Mouse (Mus musculus): ENCODE results near the gene Pycr1.

The Pycr1 gene

DNA sequence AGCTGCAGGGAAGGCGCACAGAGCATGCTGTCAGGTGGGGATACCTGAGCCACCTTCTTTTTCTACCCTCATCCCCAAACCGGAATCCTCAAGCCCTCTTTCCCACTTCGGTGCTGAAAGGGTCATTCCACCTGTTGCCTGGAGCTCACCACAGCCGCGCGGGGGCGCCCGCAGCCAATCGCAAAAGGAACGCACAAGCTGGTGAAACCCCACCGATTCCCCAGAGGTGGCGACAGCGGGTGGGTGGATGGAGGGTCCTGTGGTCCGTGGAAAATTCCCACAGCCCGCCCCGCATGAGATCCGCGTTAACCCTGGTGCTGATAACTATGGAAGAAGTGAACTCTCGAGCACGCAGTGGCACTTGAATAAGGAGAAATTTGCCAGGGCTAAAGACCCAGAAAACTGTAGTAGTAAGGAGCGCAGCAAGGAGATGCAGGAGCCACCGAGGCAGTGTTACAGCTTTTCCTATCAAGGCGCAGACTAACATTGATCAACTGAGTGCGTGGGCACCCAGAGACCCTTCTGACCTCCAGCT lies 15.4 kb upstream of the Pycr1 start:
- DNase-seq (ENCODE audit: low read depth in 2 of 2, low spot score in 2 of 2), result peak; percentile 68 to 75

DNA sequence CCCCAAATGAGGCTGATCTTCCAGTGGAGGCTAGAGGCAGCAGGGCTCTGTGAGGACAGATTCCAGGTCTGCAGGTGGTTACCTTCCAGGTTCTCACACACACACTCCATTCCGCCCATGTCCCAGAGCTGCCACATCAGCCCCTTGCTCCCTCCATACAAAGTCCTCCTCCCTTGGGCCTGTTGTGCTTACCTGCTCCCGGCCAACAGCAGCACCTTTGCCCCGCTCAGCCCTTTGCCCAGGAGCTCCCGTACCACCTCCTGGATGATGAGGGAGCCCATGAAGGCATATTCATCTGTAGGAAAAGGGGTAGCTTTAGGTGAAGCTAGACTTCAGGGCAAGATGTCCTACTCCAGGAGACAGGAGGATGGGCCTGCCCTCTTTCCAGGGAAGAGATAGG lies 13.7 kb upstream of the Pycr1 start:
- DNase-seq (ENCODE audit: low read depth in 2 of 2, low spot score in 2 of 2), result no peak

DNA sequence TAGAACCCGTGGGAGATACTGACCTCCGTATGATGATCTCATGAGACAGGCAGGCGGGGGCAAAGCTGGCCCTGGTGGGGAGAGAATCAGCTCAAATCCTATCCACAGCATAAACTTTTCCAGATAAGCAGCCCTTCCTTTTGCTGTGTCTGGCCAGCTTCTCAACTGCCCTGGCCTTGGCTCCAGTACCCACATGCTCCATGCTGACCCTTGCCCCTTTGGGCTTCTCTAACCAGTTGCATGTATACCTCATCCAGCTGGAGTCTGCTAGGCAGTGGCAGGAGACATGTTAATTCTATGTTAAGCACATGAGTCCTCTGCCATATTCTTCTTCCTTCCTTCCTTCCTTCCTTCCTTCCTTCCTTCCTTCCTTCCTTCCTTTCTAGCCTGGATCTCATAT lies 11.2 kb upstream of the Pycr1 start:
- no peak for DNase-seq (ENCODE audit: low read depth in 2 of 2, low spot score in 2 of 2)

DNA sequence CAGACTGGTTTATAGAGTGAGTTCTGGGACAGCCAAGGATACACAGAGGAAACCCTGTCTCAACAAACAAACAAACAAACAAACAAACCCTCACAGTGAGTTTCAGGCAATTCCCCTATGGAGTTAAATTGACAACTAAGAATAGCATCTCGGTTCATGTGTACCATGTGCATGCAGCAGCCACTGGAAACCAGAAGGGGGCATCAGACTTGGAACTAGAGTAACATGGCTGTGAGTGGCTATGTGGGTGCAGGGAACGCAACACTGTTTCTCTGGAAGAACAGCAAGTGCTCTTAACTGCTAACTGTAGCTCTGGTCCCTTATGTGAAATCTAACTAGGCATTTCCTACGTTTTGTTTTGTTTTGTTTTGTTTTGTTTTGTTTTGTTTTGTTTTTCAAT lies 8.3 kb upstream of the Pycr1 start:
- DNase-seq (ENCODE audit: low read depth in 2 of 2, low spot score in 2 of 2), result no peak

DNA sequence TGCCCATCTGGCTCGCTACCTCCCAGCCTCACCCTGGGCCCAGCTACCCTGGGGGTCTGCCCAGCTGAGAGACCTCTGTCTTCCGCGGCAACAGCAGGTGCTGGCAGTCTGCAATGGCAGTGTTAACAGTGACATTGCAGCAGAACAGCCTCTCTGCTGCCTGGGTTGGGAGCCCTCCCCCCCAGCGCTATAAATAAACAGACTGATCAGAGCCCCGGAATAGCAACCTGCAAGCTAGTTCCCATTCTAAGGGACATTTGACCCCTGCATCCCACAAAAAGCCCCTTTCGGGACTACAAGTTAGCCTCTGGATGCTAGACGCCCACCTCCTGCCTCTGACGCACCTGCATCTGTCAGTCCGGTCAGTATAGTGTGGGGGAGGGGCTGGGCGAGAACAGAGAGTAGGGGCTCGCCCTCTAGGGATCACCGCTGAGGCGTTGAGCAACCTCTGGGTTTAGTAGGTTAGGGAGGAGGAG lies 4.5 kb upstream of the Pycr1 start, which contains the start of gene Myadml2:
Gene Myadml2 (minus strand): TSS at position 158 of the 476 bp plus-strand sequence.
- no peak for DNase-seq (ENCODE audit: low read depth in 2 of 2, low spot score in 2 of 2)

DNA sequence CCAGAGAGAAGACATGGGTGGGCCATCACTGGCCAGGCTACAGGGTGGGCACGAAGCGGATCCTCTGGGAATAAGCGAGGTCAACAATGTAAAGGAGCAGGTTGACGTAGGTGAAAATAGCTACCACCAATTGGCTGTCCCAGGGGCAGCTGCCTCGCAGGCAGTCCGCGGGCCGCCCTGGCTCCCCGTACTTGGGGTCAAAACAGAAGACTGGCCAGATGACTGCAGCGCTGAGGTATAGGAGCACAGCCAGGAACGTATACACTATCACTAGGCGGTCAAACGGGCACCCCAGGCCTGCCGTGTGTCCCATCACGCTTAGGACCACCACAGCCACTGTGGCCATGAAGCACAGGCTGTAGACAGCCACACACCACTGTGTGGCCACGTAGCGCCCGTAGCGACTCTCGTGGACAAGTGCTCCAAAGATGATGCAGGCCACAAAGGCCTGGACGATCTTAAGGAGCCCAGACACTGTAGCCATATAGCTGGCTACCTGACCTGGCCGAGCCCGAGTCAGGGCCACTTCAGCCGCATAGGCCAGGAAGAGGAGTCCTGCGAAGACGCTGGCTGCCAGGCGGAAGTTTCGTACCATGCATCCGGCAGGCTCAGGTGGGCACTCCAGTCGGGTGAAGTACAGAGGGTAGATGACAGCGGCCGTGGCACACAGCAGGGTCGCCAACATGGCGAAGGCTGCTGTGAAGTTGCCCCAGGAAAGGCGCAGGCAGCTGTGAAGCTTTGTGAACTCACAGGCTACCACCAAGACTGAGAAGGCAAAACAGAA lies 3.7 kb upstream of the Pycr1 start:
- DNase-seq (ENCODE audit: low read depth in 2 of 2, low spot score in 2 of 2), result no peak

DNA sequence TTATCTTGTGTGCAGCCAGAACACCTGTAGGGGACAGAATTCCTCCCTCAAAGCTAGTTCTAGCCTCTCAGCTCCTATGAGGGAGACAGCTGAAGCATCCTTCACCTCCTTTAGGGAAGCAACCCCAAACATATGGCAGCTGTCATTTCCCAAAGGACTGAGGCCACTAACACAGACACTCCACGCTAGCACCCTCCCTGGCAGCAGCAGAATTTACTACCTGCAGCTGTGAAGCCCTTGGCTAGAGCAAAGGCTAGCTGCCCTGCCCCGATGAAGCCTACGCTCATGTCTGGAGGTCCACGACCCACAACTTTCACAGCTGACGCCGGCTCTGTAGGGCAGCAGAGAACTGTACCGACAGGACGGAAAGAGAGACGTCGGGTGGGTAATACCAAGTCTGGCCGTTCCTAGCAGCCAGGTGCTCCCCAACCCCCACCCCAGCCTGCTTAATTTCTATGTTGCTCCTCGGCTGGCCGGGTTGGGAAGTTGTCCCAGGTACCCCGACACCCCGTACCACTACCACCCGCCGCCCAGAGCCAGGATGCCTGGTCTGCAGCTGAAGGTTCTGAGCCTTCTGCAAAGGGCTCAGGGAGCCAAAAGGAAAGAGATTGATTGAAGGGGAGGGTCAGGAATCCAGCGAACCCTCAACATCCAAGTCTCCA lies 499 bp downstream of the Pycr1 start:
- DNase-seq (ENCODE audit: low read depth in 2 of 2, low spot score in 2 of 2), result no peak

DNA sequence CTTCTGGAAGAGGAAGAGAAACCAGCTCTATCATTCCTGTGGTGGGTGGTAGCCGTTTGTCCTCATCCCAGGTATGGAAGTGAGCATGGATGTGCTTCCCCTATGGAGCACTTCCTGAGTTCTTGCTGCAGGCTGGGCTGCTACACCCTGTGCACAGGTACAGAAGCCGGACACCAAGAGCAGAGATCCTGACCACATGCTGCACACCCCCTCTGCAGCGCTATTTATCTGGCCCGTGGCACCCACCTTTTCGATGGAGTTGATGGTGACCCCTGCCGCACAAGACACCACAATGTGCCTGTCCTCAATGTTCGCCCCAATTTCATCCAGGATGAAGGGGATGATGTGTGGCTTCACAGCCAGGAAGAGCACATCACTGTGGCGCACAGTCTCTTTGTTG lies 1.7 kb downstream of the Pycr1 start:
- DNase-seq (ENCODE audit: low read depth in 2 of 2, low spot score in 2 of 2), result no peak

DNA sequence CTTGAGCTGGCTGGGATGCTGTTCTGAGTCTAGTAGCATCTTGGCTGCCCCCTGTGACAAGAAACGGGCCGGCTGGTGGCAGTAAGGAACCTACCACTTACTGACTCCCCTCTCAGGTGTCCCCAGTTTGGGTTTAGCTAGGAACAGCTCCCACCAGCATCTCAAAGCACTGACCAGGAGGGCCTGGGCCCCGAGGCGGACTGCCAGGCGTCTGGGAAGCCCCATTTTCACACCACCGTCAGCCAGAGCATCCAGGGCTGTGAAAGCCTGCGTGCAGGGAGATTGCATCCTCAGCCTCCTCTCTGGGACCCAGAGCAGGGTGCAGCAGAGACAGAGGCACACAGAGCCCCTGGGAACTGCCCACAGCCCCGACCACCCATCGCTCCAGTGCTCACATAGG lies 2.3 kb downstream of the Pycr1 start:
- no peak for DNase-seq (ENCODE audit: low read depth in 2 of 2, low spot score in 2 of 2)

DNA sequence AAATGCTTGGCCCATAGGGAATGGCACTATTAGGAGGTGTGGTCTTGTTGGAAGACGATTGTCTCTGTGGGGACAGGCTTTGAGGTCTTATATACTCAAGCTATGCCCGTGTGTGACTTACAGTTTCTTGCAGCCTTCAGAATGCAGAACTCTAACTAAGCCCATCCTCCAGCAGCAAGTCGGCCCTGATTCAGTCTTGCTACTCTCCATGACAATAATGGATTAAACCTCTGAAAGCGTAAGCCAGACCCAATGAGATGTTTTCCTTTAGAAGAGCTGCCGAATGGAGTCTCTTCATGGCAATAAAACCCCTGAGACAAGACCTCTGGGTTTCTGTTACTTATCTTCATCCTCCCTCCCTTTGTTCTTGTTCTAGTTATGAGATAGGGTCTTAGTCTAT lies 8.8 kb downstream of the Pycr1 start:
- no peak for DNase-seq (ENCODE audit: low read depth in 2 of 2, low spot score in 2 of 2)

DNA sequence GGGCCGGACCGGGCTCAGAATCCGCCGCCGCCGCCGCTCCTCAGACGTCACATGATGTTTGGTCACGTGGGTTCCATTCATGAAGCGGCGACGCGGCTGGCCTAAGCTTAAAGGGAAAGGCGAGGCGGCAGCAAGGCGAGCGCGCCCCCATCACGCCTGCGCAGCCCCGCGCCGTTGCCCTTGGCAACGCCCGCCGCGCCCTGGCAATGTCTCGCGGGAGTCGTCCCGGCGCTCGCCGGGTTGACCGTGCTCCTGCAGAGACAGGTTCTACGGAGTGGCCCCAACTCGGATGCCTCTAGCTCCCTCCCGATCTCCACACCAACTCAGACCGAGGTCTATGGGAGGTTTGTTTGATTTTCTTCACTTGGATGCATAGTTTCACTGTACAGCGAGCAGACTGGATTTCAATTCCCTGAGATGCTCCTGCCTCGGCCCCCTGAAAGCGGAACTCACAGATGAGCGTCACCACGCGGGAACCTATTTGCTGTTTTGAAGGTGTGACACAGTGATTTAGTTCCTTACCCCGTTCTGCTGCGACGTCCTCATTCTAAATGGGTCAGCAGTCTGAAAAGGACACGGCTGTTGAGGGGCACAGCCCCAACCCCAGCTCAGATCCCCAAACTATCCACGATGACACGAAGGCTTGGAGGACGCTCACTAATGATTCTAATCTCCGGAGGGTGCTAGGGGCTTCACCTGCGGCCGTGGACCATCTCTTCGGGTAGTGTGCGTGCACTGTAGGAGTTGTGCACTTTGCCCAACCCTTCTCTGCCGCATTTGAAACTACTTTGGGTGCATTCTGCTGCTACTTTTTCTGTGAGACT lies 9.8 kb downstream of the Pycr1 start, which contains the start of gene Mafg:
Gene Mafg (minus strand): TSS at position 81 of the 824 bp plus-strand sequence.
- DNase-seq (ENCODE audit: low read depth in 2 of 2, low spot score in 2 of 2), result peak; percentile 76 to 78

DNA sequence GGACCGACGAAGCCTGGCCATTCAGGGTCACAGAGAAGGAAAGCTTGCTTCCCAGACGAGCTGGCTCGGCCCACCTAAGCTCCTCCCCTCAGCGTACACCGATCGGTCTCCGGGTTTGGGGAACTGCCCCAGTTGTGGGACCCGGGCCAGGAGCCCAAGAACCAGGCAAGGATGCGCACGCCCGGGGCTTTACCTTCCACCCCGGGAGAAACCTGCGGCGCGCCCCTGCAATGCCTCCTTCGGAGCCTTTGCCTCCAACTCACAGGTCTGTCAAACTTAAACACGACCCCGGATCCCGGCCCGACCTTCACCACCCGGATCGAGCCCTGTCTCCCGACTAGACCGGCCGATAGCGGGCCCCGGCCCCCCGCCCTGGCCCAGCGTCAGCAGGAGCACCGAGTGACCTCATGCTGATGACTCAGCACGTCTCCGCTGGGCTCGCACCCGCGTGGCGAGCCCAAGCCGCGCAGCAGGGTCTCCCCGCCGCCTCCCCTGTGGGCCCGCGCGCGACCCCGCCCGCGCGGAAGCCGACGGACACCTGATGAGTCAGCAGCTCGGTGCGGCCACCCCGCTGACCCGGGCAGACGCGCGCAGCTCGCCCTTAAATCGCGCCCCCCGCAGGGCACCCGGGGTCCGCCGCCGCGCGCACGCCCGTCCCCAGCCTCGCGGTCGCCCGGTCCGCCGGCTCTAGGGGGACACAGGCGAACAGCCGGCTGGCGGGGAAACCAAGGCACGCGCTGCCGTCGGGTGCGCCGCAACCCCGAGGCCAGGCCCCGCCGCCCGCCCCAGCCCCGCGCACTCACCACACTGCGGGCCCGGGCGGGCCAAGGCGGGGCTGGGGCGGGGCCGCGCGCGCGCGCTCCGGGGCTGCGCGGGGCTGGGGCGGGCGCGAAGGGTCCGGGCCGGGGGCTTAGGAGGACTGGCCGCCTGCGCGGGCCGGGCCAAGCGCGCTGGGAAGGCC lies 10.7 kb downstream of the Pycr1 start:
- no peak for DNase-seq (ENCODE audit: low read depth in 2 of 2, low spot score in 2 of 2)

DNA sequence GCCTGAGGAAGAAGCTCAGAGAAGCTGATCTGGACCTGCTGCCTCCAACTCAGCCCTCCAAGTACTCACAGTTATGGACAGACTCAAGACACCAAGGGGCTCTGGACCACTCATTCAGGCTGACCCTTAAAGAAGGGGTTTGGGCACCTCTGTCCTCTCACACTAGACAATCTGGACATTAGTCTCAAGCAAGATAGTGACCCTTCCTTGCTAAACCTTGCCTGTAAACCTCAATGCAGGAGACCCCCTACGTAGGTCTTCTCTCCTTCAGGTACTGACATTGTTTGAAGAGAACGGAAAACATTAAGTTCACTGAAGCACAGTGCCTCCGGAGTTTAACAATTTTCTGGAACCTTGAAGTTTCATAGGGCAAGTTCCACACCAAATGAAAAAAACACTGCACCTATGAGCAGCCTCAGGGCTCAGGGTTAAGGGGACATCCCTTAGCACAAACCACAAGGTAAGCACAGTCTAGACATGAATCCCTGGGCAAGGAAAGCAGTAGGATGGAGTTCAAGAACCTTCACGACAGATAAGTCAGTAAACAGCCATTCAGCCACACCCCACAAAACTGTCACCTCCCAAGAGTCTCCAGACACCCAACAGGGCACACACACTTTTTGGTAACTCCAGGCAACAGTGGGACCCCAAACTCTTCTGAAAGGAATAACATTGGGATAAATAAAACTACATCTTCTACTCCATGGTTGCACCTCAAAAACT lies 11.7 kb downstream of the Pycr1 start:
- no peak for DNase-seq (ENCODE audit: low read depth in 2 of 2, low spot score in 2 of 2)

DNA sequence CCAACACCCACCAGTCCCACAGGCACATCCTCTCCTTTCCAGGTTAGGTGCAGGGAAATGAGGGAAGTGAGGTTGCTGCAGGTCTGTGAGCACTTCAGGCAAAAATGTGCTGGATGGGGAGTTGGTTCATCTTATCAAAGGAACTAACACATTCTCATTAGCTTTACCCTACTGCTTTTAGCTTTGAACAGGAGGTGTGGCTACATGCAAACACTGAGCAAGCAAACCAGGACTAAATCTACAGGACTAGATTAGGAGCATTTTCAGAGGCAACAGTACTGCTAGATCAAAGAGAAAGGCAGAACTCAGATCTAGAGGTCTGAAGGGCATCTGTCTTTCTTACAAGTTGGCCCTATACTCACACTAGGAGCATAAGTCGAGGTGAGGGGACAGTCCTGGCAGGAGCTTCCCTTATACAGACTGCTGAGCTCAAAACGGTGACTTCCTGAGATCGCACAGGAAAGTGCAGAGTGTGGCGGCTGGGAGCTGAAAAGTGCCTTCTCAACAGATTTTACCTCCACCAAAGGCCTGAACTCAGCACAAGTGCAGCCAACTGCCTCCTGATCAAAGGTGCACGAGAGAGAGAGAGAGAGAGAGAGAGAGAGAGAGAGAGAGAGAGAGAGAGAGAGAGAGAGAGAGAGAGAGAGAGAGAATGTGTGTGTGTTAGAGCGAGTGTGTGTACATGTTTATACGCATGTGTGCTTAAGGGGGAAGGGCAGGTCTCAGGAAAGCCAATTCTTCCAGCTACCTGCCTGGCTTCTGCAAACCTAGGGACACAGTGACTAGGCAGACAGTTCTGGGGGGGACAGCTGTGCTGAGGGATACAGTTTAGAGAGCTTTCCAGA lies 12.5 kb downstream of the Pycr1 start:
- DNase-seq (ENCODE audit: low read depth in 2 of 2, low spot score in 2 of 2), result no peak

DNA sequence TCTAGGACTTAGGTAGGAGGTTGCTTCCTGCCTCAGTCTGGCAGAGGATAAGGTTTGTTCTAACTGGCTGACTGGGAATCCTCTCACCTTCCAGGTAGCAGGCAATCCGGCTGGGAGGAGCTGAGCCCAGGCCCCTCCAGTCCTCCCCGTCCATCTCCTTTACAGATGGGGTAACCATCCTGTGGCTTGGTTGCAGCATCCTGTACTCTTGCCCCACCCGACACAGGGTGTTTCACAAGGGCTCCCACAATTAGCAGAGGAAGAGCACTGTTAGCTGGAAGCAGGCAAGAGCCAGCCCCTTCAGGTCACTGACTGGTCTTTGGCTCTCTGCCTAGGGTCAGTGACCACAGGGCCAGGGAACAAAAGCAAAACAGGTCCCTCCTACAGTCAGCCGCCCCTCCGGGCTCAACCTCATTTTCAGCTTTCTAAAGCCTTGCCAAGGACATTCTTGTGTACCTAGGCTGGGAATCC lies 13.1 kb downstream of the Pycr1 start:
- no peak for DNase-seq (ENCODE audit: low read depth in 2 of 2, low spot score in 2 of 2)

DNA sequence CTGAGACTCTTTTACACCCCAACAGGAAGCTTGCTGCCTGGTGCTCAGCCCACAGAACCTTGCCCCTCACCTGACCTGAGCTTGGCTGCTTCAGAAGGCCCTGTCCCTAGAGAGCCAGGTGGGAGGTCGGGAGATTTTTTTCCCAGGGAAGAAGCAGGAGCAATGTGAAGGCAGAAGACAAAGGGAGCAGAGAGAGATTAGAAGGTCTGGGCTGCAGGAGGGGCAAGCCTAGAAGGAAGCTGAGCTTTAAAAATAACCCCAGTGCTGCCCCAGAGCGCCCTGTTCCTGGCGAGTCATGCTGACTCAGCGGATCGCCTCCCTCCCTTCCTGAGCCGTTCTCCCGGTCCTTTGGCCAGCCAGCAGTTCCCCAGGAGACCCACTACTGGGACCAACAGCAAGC lies 13.7 kb downstream of the Pycr1 start:
- no peak for DNase-seq (ENCODE audit: low read depth in 2 of 2, low spot score in 2 of 2)

DNA sequence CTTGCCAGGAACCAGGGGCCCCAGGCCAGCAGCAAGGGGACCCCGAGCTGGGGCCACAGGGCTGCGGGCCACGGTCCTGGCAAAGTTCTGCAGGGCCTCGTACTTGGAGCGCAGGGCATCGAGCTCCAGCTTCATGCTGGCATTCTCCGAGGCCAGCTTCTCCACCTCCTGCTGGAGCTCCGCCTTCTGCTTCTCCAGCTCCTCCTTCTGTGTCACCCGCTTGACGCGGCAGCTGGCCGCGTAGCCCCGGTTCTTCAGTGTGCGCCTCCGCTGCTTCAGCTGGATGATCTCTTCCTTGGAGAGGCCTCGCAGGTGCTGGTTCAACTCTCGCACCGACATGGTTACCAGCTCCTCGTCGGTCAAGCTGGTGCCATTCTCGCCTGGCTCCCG lies 14.2 kb downstream of the Pycr1 start:
- DNase-seq (ENCODE audit: low read depth in 2 of 2, low spot score in 2 of 2), result peak in 1 of 2 experiments; percentile 42

DNA sequence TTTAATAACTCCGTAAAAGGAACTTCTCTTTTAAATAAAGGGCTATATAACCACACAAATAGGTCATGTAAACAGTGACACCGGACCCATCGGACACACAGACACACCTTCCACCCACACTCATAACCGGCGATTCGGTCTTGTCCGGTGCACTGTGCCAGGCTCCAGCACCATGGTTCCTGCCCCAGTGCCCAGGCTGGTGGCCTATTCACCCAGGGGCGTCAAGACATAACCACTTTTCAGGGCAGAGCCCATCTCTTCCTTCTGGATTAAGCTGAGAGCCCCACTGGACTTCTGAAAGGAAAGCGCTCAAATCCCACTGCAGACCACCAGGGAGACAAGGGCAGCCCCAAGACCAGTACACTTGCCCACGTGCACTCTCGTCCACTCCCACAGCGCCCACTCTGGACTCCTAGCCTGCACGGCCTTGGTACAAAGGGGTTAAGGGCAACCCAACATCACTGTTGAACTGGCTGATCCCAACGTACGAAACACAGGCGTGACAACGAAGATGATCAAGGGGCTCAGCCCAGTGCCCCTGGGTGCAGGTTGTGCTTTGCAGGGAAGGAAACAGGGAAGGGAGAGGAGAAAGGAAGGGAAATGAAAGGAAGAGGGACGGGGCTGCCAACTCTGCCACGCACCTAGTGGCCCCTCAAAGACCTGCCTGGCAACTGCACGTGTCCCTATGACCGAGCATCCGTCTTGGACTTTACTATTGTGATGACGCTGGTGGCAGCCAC lies 14.8 kb downstream of the Pycr1 start:
- no peak for DNase-seq (ENCODE audit: low read depth in 2 of 2, low spot score in 2 of 2)
